Mouse (Mus musculus) liver, embryonic 12.5 days (tissue): ENCODE measurements around the gene Dgcr2. TPM values are rescaled to one million over a fixed set of nuclear protein-coding genes. Genes with fewer than 3 reads are reported as not detected.

Experiments
- ATAC-seq: fragments of 200-750 bp; cut with Nextera tagmentation; 2 replicates; pipeline ENCODE4 v1.8.0; 2017; ENCODE audit warnings: moderate number of reproducible peaks, mild to moderate bottlenecking, moderate library complexity
- H3K27ac ChIP-seq: fragments of 300-500 bp; sonication (generic); 2 replicates; pipeline ENCODE4 v1.5.1; 2016; ENCODE audit warnings: mild to moderate bottlenecking
- H3K27me3 ChIP-seq: fragments of 300-500 bp; sonication (generic); replicated peaks from 2 replicates; pipeline ENCODE4 v1.6.1; 2016; ENCODE audit warnings: mild to moderate bottlenecking, moderate library complexity
- H3K36me3 ChIP-seq: fragments of 300-500 bp; sonication (generic); 2 replicates; pipeline ENCODE4 v1.6.1; 2016; ENCODE audit warnings: mild to moderate bottlenecking, moderate library complexity
- H3K4me1 ChIP-seq: fragments of 300-500 bp; sonication (generic); 2 replicates; pipeline ENCODE4 v1.6.1; 2016
- H3K4me2 ChIP-seq: fragments of 300-500 bp; sonication (generic); 2 replicates; pipeline ENCODE4 v1.6.1; 2016; ENCODE audit warnings: mild to moderate bottlenecking, moderate library complexity
- H3K4me3 ChIP-seq: fragments of 300-500 bp; sonication (generic); 2 replicates; pipeline ENCODE4 v1.5.1; 2016; ENCODE audit warnings: mild to moderate bottlenecking, moderate library complexity
- H3K9ac ChIP-seq: fragments of 300-500 bp; sonication (generic); 2 replicates; pipeline ENCODE4 v1.6.1; 2016; ENCODE audit warnings: mild to moderate bottlenecking, moderate library complexity
- H3K9me3 ChIP-seq: fragments of 300-500 bp; sonication (generic); replicated peaks from 2 replicates; pipeline ENCODE4 v1.6.1; 2016; ENCODE audit warnings: mild to moderate bottlenecking, moderate library complexity
- whole genome bisulfite sequencing: fragments of 180-500 bp; shearing (Covaris S2); methylation state at CpG from one replicate; pipeline ENCODE4 v1.1.7; 2016; ENCODE audit not compliant: insufficient replicate concordance; 5-methylcytosine and 5-hydroxymethylcytosine counted together
- polyA plus RNA-seq: library from polyadenylated mRNA; unstranded; fragments of >200 nt; fragmentation: Nextera tagmentation; extraction: Ambion mirVana; gene quantifications from 2 replicates; pipeline ENCODE4 v1.2.1, GENCODE M21; 2016

Dgcr2 gene
- polyA plus RNA-seq, 1 experiment from 2014 or later = 29.7 TPM

DNA sequence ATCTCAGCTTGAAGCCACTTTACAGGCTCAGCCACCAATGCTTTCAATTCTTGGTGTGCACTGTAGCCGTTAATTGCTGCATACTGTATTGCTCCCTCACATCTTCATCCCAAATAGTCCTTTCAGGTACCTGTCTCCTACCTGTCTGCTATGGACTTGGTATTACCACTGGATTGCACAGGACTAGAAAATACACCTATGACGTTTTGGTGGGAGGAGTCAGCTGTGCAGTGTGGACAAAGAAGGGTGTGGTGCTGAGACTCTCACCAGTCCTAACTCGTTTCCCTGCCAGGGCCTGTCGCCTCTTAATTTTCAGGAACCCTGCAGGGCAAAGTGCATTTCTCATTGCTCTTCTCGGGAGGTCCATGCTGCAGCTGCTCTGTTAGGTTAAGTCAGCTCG, 32.6 kb downstream of the Dgcr2 start:
- ATAC-seq = 0 out of 2 replicates have a peak, but pooled peaks have one; percentile 13
- H3K27me3 ChIP-seq = no peaks in the 10 kb centered on the region
- peaks cover 48% of the 10 kb centered on the region for H3K36me3 ChIP-seq
- H3K9me3 ChIP-seq = no peaks in the 10 kb centered on the region
- no peak overlapping the region for H3K4me3 ChIP-seq
- H3K27ac ChIP-seq = no peak overlapping the region
- H3K4me1 ChIP-seq = peaks cover 18% of the 10 kb centered on the region
- H3K9ac ChIP-seq = no peak overlapping the region
- WGBS = 68% methylated on average over 6 of the region's 6 CpGs
- H3K4me2 ChIP-seq = no peak overlapping the region

DNA sequence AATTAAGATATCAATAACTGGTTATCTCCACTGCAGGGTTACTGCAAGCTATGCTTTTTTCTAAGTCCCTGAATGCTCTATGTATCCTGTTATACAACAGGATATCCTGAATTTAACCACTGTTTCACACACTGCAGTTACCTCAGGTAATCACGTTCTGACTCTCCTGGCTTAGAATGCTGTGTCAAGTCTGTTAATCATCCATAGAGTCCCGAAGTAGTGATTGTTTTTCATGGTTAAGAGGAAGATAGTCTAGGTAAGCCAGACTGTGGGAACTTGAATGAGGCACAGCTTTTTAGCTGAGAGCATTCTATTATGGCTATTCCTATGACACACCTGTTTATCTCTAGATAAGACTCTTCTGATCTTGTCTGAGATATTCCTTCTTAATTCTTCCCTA, 33.1 kb downstream of the Dgcr2 start:
- H3K4me2 ChIP-seq = no peak overlapping the region
- peaks cover 13% of the 10 kb centered on the region for H3K4me1 ChIP-seq
- H3K27ac ChIP-seq = no peak overlapping the region
- ATAC-seq = no peak
- WGBS = 66% methylated on average over 2 of the region's 2 CpGs
- no peaks in the 10 kb centered on the region for H3K27me3 ChIP-seq
- H3K9ac ChIP-seq = no peak overlapping the region
- no peak overlapping the region for H3K4me3 ChIP-seq
- peaks cover 50% of the 10 kb centered on the region for H3K36me3 ChIP-seq
- H3K9me3 ChIP-seq = no peaks in the 10 kb centered on the region

DNA sequence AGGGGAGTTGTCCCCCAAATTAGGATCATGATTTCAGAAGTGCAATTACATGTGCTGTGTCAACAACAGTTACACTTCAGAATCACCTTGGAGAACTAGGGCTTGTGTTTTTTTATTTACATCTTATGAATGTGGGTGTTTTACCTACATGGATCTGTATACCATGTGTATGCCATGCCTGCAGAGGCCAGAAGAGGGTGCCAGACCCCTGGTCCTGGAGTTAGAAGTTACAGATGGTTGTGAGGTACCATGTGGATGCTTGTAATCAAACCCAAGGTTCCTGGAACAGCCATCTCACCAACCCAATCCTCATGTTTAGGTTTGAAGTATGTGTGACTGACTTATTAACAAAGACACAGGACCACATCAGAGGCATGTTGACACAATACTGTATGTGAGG, 39.8 kb downstream of the Dgcr2 start:
- H3K9me3 ChIP-seq = no peaks in the 10 kb centered on the region
- H3K9ac ChIP-seq = no peak overlapping the region
- H3K27ac ChIP-seq = no peak overlapping the region
- no peak overlapping the region for H3K4me3 ChIP-seq
- H3K36me3 ChIP-seq = peaks cover 83% of the 10 kb centered on the region
- H3K27me3 ChIP-seq = no peaks in the 10 kb centered on the region
- H3K4me1 ChIP-seq = no peaks in the 10 kb centered on the region
- no peak overlapping the region for H3K4me2 ChIP-seq
- ATAC-seq = no peak

DNA sequence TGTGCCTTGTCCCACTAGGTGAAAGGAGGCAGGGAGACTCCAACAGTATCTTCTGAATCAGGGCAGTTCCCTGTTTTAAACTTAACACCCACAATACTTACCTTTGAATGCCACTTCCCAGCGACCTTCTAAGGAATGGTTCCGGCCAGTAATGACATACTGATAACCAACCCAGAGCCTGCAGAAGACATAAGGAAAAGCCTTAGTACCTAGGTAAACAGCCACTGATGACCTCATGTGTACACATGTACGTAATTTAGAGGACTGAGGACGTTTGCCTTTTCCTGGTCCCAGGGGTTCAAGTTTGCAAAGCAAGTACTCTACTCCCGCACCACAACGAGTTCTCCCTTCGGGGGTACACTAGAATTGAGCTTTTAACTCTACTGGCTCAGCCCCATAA, 41.2 kb downstream of the Dgcr2 start:
- Histone ChIP-seq H3K27ac (no peak overlapping the region), H3K27me3 (no peaks in the 10 kb centered on the region), H3K9me3 (no peaks in the 10 kb centered on the region), H3K4me2 (no peak overlapping the region), H3K36me3 (peaks cover 95% of the 10 kb centered on the region), H3K9ac (no peak overlapping the region), H3K4me1 (no peaks in the 10 kb centered on the region), H3K4me3 (no peak overlapping the region)
- no peak for ATAC-seq
- 87% methylated on average over 7 of the region's 7 CpGs for WGBS

DNA sequence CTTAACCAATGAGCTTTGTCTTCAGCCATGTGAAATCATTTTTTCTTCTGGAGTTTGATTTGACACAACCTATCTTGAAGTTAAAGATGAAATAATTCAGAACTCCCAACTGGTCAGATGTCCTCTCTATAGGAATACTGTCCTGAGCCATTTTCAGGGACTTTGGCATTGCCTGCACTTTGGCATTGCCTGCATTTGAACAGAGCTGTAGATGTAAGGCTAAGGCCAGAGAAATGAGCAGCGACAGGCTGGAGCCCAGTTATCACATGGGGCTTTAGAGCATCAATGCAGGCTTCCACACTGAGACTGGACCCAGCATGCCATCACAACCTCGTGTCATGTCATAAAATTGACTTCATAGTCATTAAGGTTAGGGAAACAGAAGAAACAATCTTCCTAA, 45.1 kb downstream of the Dgcr2 start:
- Histone ChIP-seq H3K9me3 (no peaks in the 10 kb centered on the region), H3K4me1 (no peaks in the 10 kb centered on the region), H3K4me3 (no peak overlapping the region), H3K4me2 (no peak overlapping the region), H3K27me3 (no peaks in the 10 kb centered on the region), H3K36me3 (peaks cover 92% of the 10 kb centered on the region), H3K9ac (no peak overlapping the region), H3K27ac (no peak overlapping the region)
- 86% methylated on average over 2 of the region's 2 CpGs for WGBS
- ATAC-seq = no peak

DNA sequence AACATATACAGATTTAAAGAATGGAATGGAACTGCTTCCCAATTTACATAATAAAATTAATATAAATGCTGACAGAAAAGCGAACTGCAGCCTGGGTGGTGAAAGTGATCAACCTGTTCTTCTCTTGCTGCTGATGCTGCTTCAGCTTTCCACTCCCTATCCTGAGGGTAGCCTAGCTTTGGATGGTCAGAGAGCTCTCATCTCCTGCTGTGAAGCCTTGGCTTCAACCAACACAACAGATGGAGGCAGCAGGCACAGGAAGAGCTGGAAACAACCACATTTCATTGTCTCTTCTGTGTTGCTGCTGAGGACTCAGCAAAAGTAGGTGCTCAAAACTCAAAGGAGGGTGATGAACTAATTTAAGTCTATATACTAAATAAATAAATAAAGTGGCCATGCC, 46.5 kb downstream of the Dgcr2 start:
- Histone ChIP-seq H3K36me3 (peaks cover 92% of the 10 kb centered on the region), H3K9ac (no peak overlapping the region), H3K4me1 (no peaks in the 10 kb centered on the region), H3K9me3 (no peaks in the 10 kb centered on the region), H3K27me3 (no peaks in the 10 kb centered on the region), H3K4me3 (no peak overlapping the region), H3K4me2 (no peak overlapping the region), H3K27ac (no peak overlapping the region)
- WGBS = 84% methylated on average over 1 of the region's 1 CpGs
- no peak for ATAC-seq

DNA sequence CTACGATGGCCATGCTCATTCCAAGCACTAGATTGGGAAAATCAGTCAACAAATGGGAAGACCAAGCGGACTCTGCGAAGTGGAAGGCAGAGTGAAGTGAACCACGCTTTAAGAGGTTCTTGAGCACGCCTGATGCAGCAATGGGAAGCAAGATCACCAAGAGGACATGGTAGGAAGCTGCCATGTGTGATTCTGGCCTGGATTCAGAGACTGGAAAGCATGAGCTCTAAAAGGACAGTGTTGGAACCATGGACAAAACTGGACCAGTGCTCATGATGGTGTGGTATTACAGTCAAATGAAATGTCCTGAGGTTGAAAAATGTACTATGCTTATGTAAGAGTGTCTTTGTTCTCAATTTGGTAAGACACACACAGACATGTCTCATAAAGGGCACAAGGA, 47.0 kb downstream of the Dgcr2 start:
- 87% methylated on average over 5 of the region's 5 CpGs for WGBS
- ATAC-seq = no peak

DNA sequence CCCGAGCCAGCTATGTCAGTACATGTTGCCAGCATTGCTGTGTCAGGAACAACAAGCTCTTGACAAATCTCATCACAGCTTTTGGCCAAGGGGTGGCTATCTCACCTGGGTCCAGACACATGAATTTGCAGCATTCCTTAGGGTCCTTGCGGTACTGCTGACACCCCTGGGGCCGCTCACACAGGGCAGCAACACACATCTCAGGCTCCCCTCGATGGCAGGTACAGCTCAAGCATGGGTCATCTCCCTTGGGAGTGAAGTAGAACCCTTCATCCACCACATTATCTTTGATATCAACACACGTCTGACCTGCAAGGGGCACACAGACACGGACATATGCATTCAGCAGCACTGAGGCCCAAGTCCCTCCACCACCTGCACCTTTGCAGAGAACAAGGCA, 48.9 kb downstream of the Dgcr2 start:
- Histone ChIP-seq H3K4me2 (no peak overlapping the region), H3K9me3 (no peaks in the 10 kb centered on the region), H3K4me3 (no peak overlapping the region), H3K27ac (no peak overlapping the region), H3K9ac (no peak overlapping the region), H3K4me1 (no peaks in the 10 kb centered on the region), H3K27me3 (no peaks in the 10 kb centered on the region), H3K36me3 (peaks cover 93% of the 10 kb centered on the region)
- 74% methylated on average over 6 of the region's 6 CpGs for WGBS
- no peak for ATAC-seq

More for the DNA sequence above, 47.0 kb downstream of the Dgcr2 start:
- Histone ChIP-seq H3K4me2 (no peak overlapping the region), H3K9ac (no peak overlapping the region), H3K4me1 (no peaks in the 10 kb centered on the region), H3K36me3 (peaks cover 91% of the 10 kb centered on the region), H3K27me3 (no peaks in the 10 kb centered on the region), H3K9me3 (no peaks in the 10 kb centered on the region), H3K27ac (no peak overlapping the region), H3K4me3 (no peak overlapping the region)

DNA sequence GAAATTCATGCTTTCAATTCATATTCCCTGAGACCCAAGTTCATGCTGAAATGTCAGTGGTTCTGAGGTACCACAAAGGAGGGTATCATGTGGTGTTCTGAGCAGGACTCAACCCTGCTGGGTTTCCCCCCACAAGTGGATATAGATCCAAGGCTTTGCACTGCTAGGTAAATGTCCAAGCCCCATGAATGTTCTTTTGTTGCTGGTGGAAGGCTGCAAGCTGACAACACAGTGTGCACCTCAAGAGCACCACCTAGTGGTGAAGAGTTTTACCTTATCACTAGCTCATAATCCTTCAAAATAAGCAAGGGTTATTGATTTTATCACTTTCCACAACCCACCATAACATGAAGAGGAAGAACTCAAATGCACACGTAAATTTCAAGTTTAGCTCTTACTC, 49.4 kb downstream of the Dgcr2 start:
- H3K27me3 ChIP-seq = no peaks in the 10 kb centered on the region
- no peak overlapping the region for H3K4me2 ChIP-seq
- no peak overlapping the region for H3K4me3 ChIP-seq
- no peaks in the 10 kb centered on the region for H3K4me1 ChIP-seq
- no peak for ATAC-seq
- no peak overlapping the region for H3K27ac ChIP-seq
- no peak overlapping the region for H3K9ac ChIP-seq
- no peaks in the 10 kb centered on the region for H3K9me3 ChIP-seq
- peaks cover 93% of the 10 kb centered on the region for H3K36me3 ChIP-seq
- WGBS = 15% methylated on average over 1 of the region's 1 CpGs

DNA sequence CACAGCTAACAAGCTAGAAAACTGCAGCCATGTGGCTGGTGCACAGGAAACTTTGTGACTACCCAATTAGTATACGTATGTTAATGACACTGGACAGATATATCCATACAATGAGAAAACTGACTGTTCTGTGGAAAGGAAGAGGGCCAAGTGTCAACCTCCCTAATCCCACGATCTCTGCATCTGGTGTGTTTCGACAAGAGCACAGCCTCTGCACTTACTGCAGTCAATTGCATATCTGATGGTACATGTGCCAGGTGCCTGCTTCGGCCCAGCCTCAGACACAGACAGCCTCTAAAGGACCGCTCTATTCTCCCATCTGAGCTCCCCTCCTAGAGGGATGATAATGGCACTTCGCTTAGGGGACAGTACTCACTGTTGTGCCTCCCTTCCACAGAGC, 49.9 kb downstream of the Dgcr2 start:
- no peak for ATAC-seq
- H3K36me3 ChIP-seq = peaks cover 94% of the 10 kb centered on the region
- WGBS = 87% methylated on average over 6 of the region's 6 CpGs
- no peaks in the 10 kb centered on the region for H3K4me1 ChIP-seq
- no peaks in the 10 kb centered on the region for H3K27me3 ChIP-seq
- no peaks in the 10 kb centered on the region for H3K9me3 ChIP-seq
- no peak overlapping the region for H3K4me2 ChIP-seq
- H3K4me3 ChIP-seq = no peak overlapping the region
- H3K9ac ChIP-seq = no peak overlapping the region
- H3K27ac ChIP-seq = no peak overlapping the region

DNA sequence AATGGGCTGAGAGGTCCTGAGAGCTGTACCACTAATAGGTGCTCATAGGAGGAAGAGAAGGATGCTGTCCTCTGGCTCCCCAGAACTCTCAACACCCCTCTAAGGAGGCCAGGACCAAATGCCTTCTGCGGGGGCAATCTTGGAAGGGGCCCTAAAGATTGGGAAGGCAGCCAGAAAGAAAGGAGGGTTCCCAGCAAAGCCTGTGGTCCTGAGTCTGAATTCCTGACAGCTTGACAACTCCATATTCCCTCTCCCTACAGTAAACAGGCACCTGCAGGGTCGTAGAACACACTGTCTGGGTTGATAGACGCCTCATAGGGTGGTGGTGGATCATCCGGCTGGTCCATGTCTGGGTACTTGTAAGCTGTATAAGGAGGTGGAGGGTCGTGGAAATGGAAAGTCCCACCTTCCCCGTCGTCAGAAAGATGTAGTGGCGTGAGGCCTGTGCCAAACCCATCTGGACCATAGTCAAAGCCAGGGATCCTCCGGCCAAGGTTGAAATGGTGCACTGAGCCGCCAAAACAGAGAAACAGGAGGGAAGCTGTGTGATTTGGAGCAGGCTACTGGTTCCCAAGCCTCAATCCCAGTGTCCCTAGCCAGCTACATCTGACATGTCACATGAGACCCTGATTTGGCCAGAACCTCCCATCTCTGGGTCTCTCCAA, 54.5 kb downstream of the Dgcr2 start:
- ATAC-seq = no peak
- H3K27ac ChIP-seq = no peak overlapping the region
- no peaks in the 10 kb centered on the region for H3K9me3 ChIP-seq
- H3K27me3 ChIP-seq = no peaks in the 10 kb centered on the region
- H3K4me3 ChIP-seq = no peak overlapping the region
- no peak overlapping the region for H3K9ac ChIP-seq
- H3K4me2 ChIP-seq = no peak overlapping the region
- H3K36me3 ChIP-seq = peaks cover 85% of the 10 kb centered on the region
- 80% methylated on average over 10 of the region's 10 CpGs for WGBS
- no peaks in the 10 kb centered on the region for H3K4me1 ChIP-seq

DNA sequence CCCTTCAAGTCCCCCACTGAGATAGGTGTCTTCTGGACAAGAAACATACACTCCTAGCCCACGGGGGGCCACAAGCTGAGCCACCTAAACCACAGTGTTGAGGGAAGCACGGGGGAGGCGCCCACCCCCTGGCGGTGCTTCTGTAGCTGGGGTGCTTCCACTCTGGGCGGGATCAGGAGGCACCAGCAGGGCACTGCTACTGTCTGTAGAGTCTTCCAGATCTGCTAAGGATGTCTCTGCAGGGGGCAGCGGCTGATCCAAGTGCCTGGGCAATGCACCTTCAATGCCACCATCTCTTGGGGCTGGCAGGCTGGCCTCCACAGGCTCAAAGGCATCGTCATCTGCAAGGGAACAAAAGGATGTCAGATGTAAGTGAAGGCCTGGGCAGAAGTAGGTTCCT, 55.9 kb downstream of the Dgcr2 start:
- Histone ChIP-seq H3K4me1 (no peaks in the 10 kb centered on the region), H3K9ac (no peak overlapping the region), H3K27ac (no peak overlapping the region), H3K4me2 (no peak overlapping the region), H3K4me3 (no peak overlapping the region), H3K36me3 (peaks cover 71% of the 10 kb centered on the region), H3K27me3 (peaks cover 10% of the 10 kb centered on the region), H3K9me3 (no peaks in the 10 kb centered on the region)
- 80% methylated on average over 7 of the region's 7 CpGs for WGBS
- no peak for ATAC-seq

DNA sequence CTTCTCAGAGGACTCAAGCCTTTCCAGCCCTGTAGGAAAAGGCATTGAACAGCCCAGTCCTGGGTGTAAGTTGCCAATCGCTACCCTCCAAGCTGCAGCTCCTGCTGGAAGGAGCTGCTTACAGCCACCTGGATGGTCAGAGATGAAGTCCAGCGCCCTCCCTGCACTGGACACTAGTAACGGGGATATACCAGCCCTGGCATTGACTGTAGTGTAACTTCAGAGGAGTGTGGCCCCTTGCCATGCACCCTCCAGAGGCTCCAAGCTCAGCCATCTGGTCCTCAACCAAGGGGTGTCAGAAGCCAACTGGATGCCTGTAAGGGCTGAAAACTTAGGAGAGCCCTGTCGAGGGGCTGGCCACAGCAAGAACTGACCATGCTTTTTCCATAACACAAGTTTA, 58.4 kb downstream of the Dgcr2 start:
- H3K4me2 ChIP-seq = no peak overlapping the region
- no peak overlapping the region for H3K27ac ChIP-seq
- no peak overlapping the region for H3K9ac ChIP-seq
- peaks cover 34% of the 10 kb centered on the region for H3K27me3 ChIP-seq
- H3K4me1 ChIP-seq = no peaks in the 10 kb centered on the region
- no peaks in the 10 kb centered on the region for H3K9me3 ChIP-seq
- no peak for ATAC-seq
- WGBS = 75% methylated on average over 4 of the region's 4 CpGs
- peaks cover 47% of the 10 kb centered on the region for H3K36me3 ChIP-seq
- H3K4me3 ChIP-seq = no peak overlapping the region
